9 mouse cellular contexts compared by ENCODE assay signal in the genomic region with DNA sequence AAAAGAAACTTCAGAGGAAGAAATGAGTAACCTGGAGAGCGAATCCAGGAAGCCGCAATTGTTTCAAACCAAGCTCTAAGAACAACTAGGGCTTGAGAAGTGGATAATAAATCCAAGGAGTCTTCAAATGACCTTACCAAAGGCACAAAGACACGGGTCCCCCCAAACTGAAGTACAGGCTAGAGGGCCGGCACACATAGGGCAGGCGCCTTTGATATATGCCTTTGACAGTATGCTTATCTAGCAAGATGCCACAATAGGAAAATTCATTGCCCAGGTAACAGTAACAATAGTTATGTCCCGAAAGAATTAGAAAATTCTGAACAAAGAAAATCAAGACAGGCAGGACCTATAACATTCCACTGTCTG. TPM values are rescaled to one million over a fixed set of nuclear protein-coding genes. Genes with fewer than 3 reads are reported as not detected.
DNase-seq lines count a peak whose midpoint lies in the region; ATAC-seq lines count a peak whose summit lies in the region.
"Had no signal": no experiment of that assay in that cellular context is flagged by ENCODE, and none has a peak within 500 bp of the region (broad histone marks: within the 10 kb centered on the region; RNA-seq: fewer than 3 reads in every experiment).

No protein-coding gene starts in this region.

- H3K27ac ChIP-seq in kidney, embryonic 16.5 days (ENCODE audit: low read length), result no peak overlapping the region
- peak overlapping the region; percentile 87 for H3K27ac ChIP-seq in forebrain, embryonic 10.5 days
- no peak overlapping the region; the same call in 1 of the 2 replicates for H3K27ac ChIP-seq in intestine, embryonic 14.5 days (ENCODE audit: low read depth)
- H3K27ac ChIP-seq in midbrain, embryonic 14.5 days (replicated peaks; ENCODE audit: low read depth, low read length), result no peak overlapping the region

- H3K4me2 ChIP-seq in kidney, embryonic 16.5 days (replicated peaks; ENCODE audit: low read depth, low read length), result peak overlapping the region; percentile 38
- H3K4me2 ChIP-seq in intestine, embryonic 14.5 days (ENCODE audit: low read length), result peak overlapping the region; percentile 89
- H3K4me2 ChIP-seq in midbrain, embryonic 14.5 days (ENCODE audit: low read length), result 0 out of 2 replicates have a peak overlapping the region, but pooled peaks have one; percentile 9

- no peaks in the 10 kb centered on the region for H3K27me3 ChIP-seq in kidney, embryonic 16.5 days (ENCODE audit: insufficient read depth, low read length)
- H3K27me3 ChIP-seq in forebrain, embryonic 10.5 days (ENCODE audit: poor library complexity, severe bottlenecking), result no peaks in the 10 kb centered on the region
- H3K27me3 ChIP-seq in intestine, embryonic 14.5 days (replicated peaks; ENCODE audit: control insufficient read depth, insufficient read depth, low read length), result no peaks in the 10 kb centered on the region
- no peaks in the 10 kb centered on the region for H3K27me3 ChIP-seq in midbrain, embryonic 14.5 days (ENCODE audit: control insufficient read depth, insufficient read depth, low read length)
- H3K27me3 ChIP-seq: Patski had no signal

- DNase-seq in kidney, postnatal 14 days, result no peak
- DNase-seq in forebrain, embryonic 10.5 days (ENCODE audit: extremely low spot score, low spot score), result no peak
- no peak for DNase-seq in intestine, embryonic 14.5 days (ENCODE audit: low spot score)
- DNase-seq in midbrain, embryonic 14.5 days, result no peak
- DNase-seq in urinary bladder, postnatal 14 days (ENCODE audit: low spot score), result no peak
- no peak for DNase-seq in kidney, adult 18-20 months

- no peaks in the 10 kb centered on the region for H3K9me3 ChIP-seq in kidney, embryonic 16.5 days (ENCODE audit: low read length)
- H3K9me3 ChIP-seq in forebrain, embryonic 10.5 days, result no peaks in the 10 kb centered on the region
- H3K9me3 ChIP-seq in intestine, embryonic 14.5 days (ENCODE audit: control insufficient read depth, low read length), result no peaks in the 10 kb centered on the region
- H3K9me3 ChIP-seq in midbrain, embryonic 14.5 days (ENCODE audit: control insufficient read depth, low read length), result no peaks in the 10 kb centered on the region

- peak overlapping the region; percentile 89 for H3K4me3 ChIP-seq in kidney, embryonic 16.5 days (ENCODE audit: low read length)
- peak overlapping the region; percentile 85 for H3K4me3 ChIP-seq in forebrain, embryonic 10.5 days
- peak overlapping the region; percentile 92 for H3K4me3 ChIP-seq in intestine, embryonic 14.5 days (ENCODE audit: low read depth, low read length)
- H3K4me3 ChIP-seq in midbrain, embryonic 14.5 days (replicated peaks; ENCODE audit: low read depth, low read length), result peak overlapping the region; percentile 82; the same call in 1 of the 2 replicates

- ATAC-seq in kidney, embryonic 16.5 days (ENCODE audit: low FRiP score, low TSS enrichment), result peak; percentile 32; the same call in 1 of the 2 replicates
- peak; percentile 22; the same call in 1 of the 2 replicates for ATAC-seq in intestine, embryonic 14.5 days (replicated peaks; ENCODE audit: low FRiP score, low TSS enrichment, low read depth)
- no peak; the same call in 1 of the 2 replicates for ATAC-seq in midbrain, embryonic 14.5 days (ENCODE audit: low FRiP score, low TSS enrichment)
- ATAC-seq in megakaryocyte progenitor cell, adult 5-6 weeks (replicated peaks; ENCODE audit: poor library complexity), result no peak

- 65% methylated on average over 6 of the region's 6 CpGs for WGBS in kidney, embryonic 16.5 days
- 71% methylated on average over 6 of the region's 6 CpGs for WGBS in forebrain, embryonic 10.5 days
- WGBS in intestine, embryonic 14.5 days, result 54% methylated on average over 6 of the region's 6 CpGs
- 60% methylated on average over 6 of the region's 6 CpGs for WGBS in midbrain, embryonic 14.5 days

- peaks cover 23% of the 10 kb centered on the region for H3K4me1 ChIP-seq in kidney, embryonic 16.5 days (ENCODE audit: insufficient read depth, low read length)
- H3K4me1 ChIP-seq in forebrain, embryonic 10.5 days, result peaks cover 24% of the 10 kb centered on the region
- peaks cover 19% of the 10 kb centered on the region for H3K4me1 ChIP-seq in intestine, embryonic 14.5 days (replicated peaks; ENCODE audit: control insufficient read depth, insufficient read depth, low read length)
- peaks cover 17% of the 10 kb centered on the region for H3K4me1 ChIP-seq in midbrain, embryonic 14.5 days (ENCODE audit: control insufficient read depth, insufficient read depth, low read length)

- H3K36me3 ChIP-seq in kidney, embryonic 16.5 days (ENCODE audit: insufficient read depth, low read length), result peaks cover under 1% of the 10 kb centered on the region; the same call in 1 of the 2 replicates
- H3K36me3 ChIP-seq in forebrain, embryonic 10.5 days (replicated peaks), result peaks cover 13% of the 10 kb centered on the region
- H3K36me3 ChIP-seq in intestine, embryonic 14.5 days (ENCODE audit: control insufficient read depth, insufficient read depth, low read length), result peaks cover 8% of the 10 kb centered on the region
- peaks cover 13% of the 10 kb centered on the region for H3K36me3 ChIP-seq in midbrain, embryonic 14.5 days (ENCODE audit: control insufficient read depth, insufficient read depth, low read length)

- H3K9ac ChIP-seq in kidney, embryonic 16.5 days (replicated peaks; ENCODE audit: low read length), result no peak overlapping the region; the same call in 1 of the 2 replicates
- peak overlapping the region; percentile 3; the same call in 1 of the 2 replicates for H3K9ac ChIP-seq in intestine, embryonic 14.5 days (ENCODE audit: low read length)
- H3K9ac ChIP-seq in midbrain, embryonic 14.5 days (replicated peaks; ENCODE audit: low read length), result no peak overlapping the region; the same call in 1 of the 2 replicates

RNA-seq across cellular contexts. Expression of a gene that starts 0.4 kb away (rescaled TPM):
- 129 and 138 TPM in 2 replicates for polyA plus RNA-seq in kidney, embryonic 16.5 days (2015; fragmentation: Nextera tagmentation; extraction: Ambion mirVana)
- polyA plus RNA-seq in forebrain, embryonic 10.5 days (2016; fragmentation: Nextera tagmentation; extraction: Ambion mirVana), result 92.7 and 92.9 TPM in 2 replicates
- polyA plus RNA-seq in intestine, embryonic 14.5 days (2014; fragmentation: Nextera tagmentation; extraction: Ambion mirVana), result 123 and 125 TPM in 2 replicates
- 40.2 and 60.9 TPM in 2 replicates for polyA plus RNA-seq in midbrain, embryonic 14.5 days (2014; fragmentation: Nextera tagmentation; extraction: Ambion mirVana)
- 195 and 214 TPM in 2 replicates for total RNA-seq in megakaryocyte progenitor cell, adult 5-6 weeks (2015)
- total RNA-seq in megakaryocyte progenitor cell, adult 5-6 weeks (2017), result 441 and 452 TPM in 2 replicates

RNA-seq across cellular contexts. Expression of a gene that starts 25.4 kb away (rescaled TPM):
- not detected in 2 replicates for polyA plus RNA-seq in kidney, embryonic 16.5 days (2015; fragmentation: Nextera tagmentation; extraction: Ambion mirVana)
- not detected in 2 replicates for polyA plus RNA-seq in forebrain, embryonic 10.5 days (2016; fragmentation: Nextera tagmentation; extraction: Ambion mirVana)
- not detected in 2 replicates for polyA plus RNA-seq in intestine, embryonic 14.5 days (2014; fragmentation: Nextera tagmentation; extraction: Ambion mirVana)
- 0.92 and 1.0 TPM in 2 replicates for polyA plus RNA-seq in midbrain, embryonic 14.5 days (2014; fragmentation: Nextera tagmentation; extraction: Ambion mirVana)
- total RNA-seq in megakaryocyte progenitor cell, adult 5-6 weeks (2015), result 0.12 TPM in 1 of 2 replicates, not detected in the other
- total RNA-seq in megakaryocyte progenitor cell, adult 5-6 weeks (2017), result not detected in 2 replicates
- polyA plus RNA-seq: Patski had no signal

RNA-seq across cellular contexts. Expression of a gene that starts 32.2 kb away (rescaled TPM):
- polyA plus RNA-seq in kidney, embryonic 16.5 days (2015; fragmentation: Nextera tagmentation; extraction: Ambion mirVana), result 17.9 and 21.8 TPM in 2 replicates
- polyA plus RNA-seq in forebrain, embryonic 10.5 days (2016; fragmentation: Nextera tagmentation; extraction: Ambion mirVana), result 26.2 and 29.7 TPM in 2 replicates
- polyA plus RNA-seq in intestine, embryonic 14.5 days (2014; fragmentation: Nextera tagmentation; extraction: Ambion mirVana), result 17.6 and 19.8 TPM in 2 replicates
- polyA plus RNA-seq in midbrain, embryonic 14.5 days (2014; fragmentation: Nextera tagmentation; extraction: Ambion mirVana), result 43.3 and 46.7 TPM in 2 replicates
- total RNA-seq in megakaryocyte progenitor cell, adult 5-6 weeks (2015), result 7.6 and 9.4 TPM in 2 replicates
- total RNA-seq in megakaryocyte progenitor cell, adult 5-6 weeks (2017), result 4.1 and 9.6 TPM in 2 replicates

Comparison
In these comparisons a context has a peak if more than half of its experiments do, and no peak if none do; other contexts are left out.
1. ATAC-seq: peak in kidney, embryonic 16.5 days (single experiment) and intestine, embryonic 14.5 days (single experiment); none in midbrain, embryonic 14.5 days (single experiment) and megakaryocyte progenitor cell, adult 5-6 weeks (single experiment).
2. H3K4me2 ChIP-seq: peak in every context shown above with its lines; median percentile 89 in intestine, embryonic 14.5 days; 38 in kidney, embryonic 16.5 days; 9 in midbrain, embryonic 14.5 days.
3. Peak in every context shown above with its lines, with median percentiles within 50 percentile points of each other: H3K4me3 ChIP-seq.